Mouse (Mus musculus) adrenal gland, postnatal 10 days (tissue): Measurements from ENCODE around the gene 0610010K14Rik. TPM values are rescaled to one million over a fixed set of nuclear protein-coding genes. Genes with fewer than 3 reads are reported as not detected.

ENCODE experiments used
- microRNA-seq: library from miRNA; unstranded; fragments of <30 nt; microRNA quantifications from one replicate; pipeline ENCODE4 v1.2.0, GENCODE M21; 2021
- total RNA-seq, 2 experiments: library from RNA; stranded (reverse); gene quantifications; 2 replicates each; pipeline ENCODE4 v1.2.3; 2021

Gene 0610010K14Rik
- total RNA-seq, 2 experiments from 2014 or later = 58.6 to 62.3 TPM

Small RNAs within 50 kb of the gene (microRNA-seq; reads per million reads assigned to microRNA genes)
- gene Mir195a = 1,522 reads per million, percentile 80 among the genes with 10 or more reads in this experiment
- not detected for gene Mir497
- gene Mir497b = not detected

Other genes with a start within 250 kb of the 0610010K14Rik start
- 100 to 1,000 TPM; 339 to 345 TPM for gene Gabarap, start 246.8 kb downstream of the 0610010K14Rik start, total RNA-seq
- 10 to 100 TPM; 43.5 to 50.5 TPM for gene Phf23, start 242.1 kb downstream of the 0610010K14Rik start, total RNA-seq
- 10 to 100 TPM; 15.7 to 23.0 TPM for gene Dvl2, start 237.3 kb downstream of the 0610010K14Rik start, total RNA-seq
- 1,000 to 10,000 TPM; 1,467 to 1,540 TPM for gene Acadvl, start 222.5 kb downstream of the 0610010K14Rik start, total RNA-seq
- 10 to 100 TPM; 29.9 to 37.6 TPM for gene Dlg4, start 221.0 kb downstream of the 0610010K14Rik start, total RNA-seq
- 10 to 100 TPM; 35.0 to 76.1 TPM for gene Asgr1, start 183.8 kb downstream of the 0610010K14Rik start, total RNA-seq
- gene Asgr2, start 145.3 kb downstream of the 0610010K14Rik start, total RNA-seq = 10 to 100 TPM; 17.1 to 37.9 TPM
- 1 to 10 TPM; 2.1 to 2.5 TPM for gene Mgl2, start 107.6 kb downstream of the 0610010K14Rik start, total RNA-seq
- gene Clec10a, start 81.7 kb downstream of the 0610010K14Rik start, total RNA-seq = 1 to 10 TPM; 4.6 to 5.1 TPM
- gene Slc16a11, start 25.2 kb downstream of the 0610010K14Rik start, total RNA-seq = 1 to 10 TPM; 1.3 to 2.5 TPM
- 1 to 10 TPM; 3.8 to 6.2 TPM for gene Slc16a13, start 16.9 kb downstream of the 0610010K14Rik start, total RNA-seq
- 10 to 100 TPM; 27.1 to 31.1 TPM for gene Bcl6b, start 8.1 kb downstream of the 0610010K14Rik start, total RNA-seq
- gene Gm21988, start 1.9 kb upstream of the 0610010K14Rik start, total RNA-seq = 1 to 10 TPM; 4.0 to 4.9 TPM
- 100 to 1,000 TPM; 139 to 162 TPM for gene Rnasek, start 1.9 kb upstream of the 0610010K14Rik start, total RNA-seq
- 1 to 10 TPM; 2.4 to 2.7 TPM for gene Alox12, start 17.4 kb upstream of the 0610010K14Rik start, total RNA-seq
- gene Alox12e, start 84.7 kb upstream of the 0610010K14Rik start, total RNA-seq = not detected
- gene Alox15, start 114.1 kb upstream of the 0610010K14Rik start, total RNA-seq = 1 to 10 TPM; 2.0 to 2.5 TPM
- gene Pelp1, start 172.1 kb upstream of the 0610010K14Rik start, total RNA-seq = 10 to 100 TPM; 23.2 to 24.6 TPM
- gene Arrb2, start 194.7 kb upstream of the 0610010K14Rik start, total RNA-seq = 10 to 100 TPM; 21.7 to 26.0 TPM
- gene Med11, start 214.0 kb upstream of the 0610010K14Rik start, total RNA-seq = 10 to 100 TPM; 16.1 to 18.5 TPM
- 1 to 10 TPM in 1 of 2 experiments, under 1 TPM in 1; 0.93 to 1.8 TPM for gene Zmynd15, start 221.5 kb upstream of the 0610010K14Rik start, total RNA-seq
- 1 to 10 TPM; 4.2 to 5.8 TPM for gene Cxcl16, start 222.1 kb upstream of the 0610010K14Rik start, total RNA-seq